Mouse (Mus musculus): Measurements from ENCODE around the gene Epo.

- TF ChIP-seq CTCF (IDR thresholded peaks at IDR 0.05; ENCODE audit: insufficient read depth, low read depth, low read length) (no peak), POLR2A (IDR thresholded peaks at IDR 0.05; ENCODE audit: insufficient read depth, low read depth, low read length) (no peak)
Measured at GRCm38 (mm10) chr5:137531414-137532130, 1.5 kb downstream of the Epo start.
